Mouse (Mus musculus) bone marrow, adult 2 months (tissue): ENCODE measurements at regions not wholly inside any gene's neighbourhood (a gene's known extent, or its start where the extent isn't known, plus 50 kb on each side); places are given as distances from the start of the nearest gene placed in this dataset.

Source experiments
- CTCF ChIP-seq: fragments of 200-500 bp; IDR thresholded peaks from 2 replicates; pipeline ENCODE4 v1.5.1; 2011; ENCODE audit warnings: low read length, control low read depth; ENCODE audit not compliant: control insufficient read depth, insufficient read depth
- POLR2A ChIP-seq: fragments of 200-500 bp; IDR thresholded peaks from 2 replicates; pipeline ENCODE4 v1.6.1; 2011; ENCODE audit warnings: low read depth, mild to moderate bottlenecking, control low read depth, low read length, borderline replicate concordance; ENCODE audit not compliant: control insufficient read depth

DNA sequence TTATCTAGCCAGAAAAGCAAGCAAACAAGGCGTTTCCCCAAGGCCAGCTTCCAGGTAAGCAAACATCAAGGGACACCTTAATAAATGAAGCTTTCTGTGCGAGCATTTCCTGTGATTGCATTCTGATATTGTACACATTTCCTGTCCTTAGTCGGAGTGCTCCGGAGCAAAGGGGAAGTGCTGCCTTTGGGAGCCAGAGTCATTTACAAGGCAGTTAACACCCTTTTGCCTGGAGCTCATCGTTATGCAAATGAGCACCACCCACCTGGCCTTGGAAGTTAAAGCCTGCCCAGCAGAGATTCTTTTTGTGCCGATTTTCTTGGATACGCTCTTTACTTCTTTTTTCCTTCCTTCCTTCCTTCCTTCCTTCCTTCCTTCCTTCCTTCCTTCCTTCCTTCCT lies 147.0 kb downstream of the Bcl2l11 start:
- TF ChIP-seq POLR2A (no peak), CTCF (no peak)
